Mouse (Mus musculus) adrenal gland, postnatal 4 days (tissue): Measurements from ENCODE around the gene Ptger2. TPM values are rescaled to one million over a fixed set of nuclear protein-coding genes. Genes with fewer than 3 reads are reported as not detected.
"Not testable (repeated sequence)": the region's sequence is repeated elsewhere in the genome, so short reads cannot be mapped to it uniquely, and the experiment has no call there.

Experiments used
- DNase-seq, 2 experiments: peaks; one replicate each; pipeline ENCODE4 v3.0.0; 2021 to 2022; ENCODE audit warnings: low spot score in 2 of 2, mixed read lengths in 2 of 2
- long read RNA-seq, 2 experiments: library from polyadenylated mRNA; stranded (forward); transcript quantifications; one replicate each; pipeline ENCODE4 v2.0.0; 2021
- total RNA-seq, 2 experiments: library from RNA; stranded (reverse); gene quantifications; 2 replicates each; pipeline ENCODE4 v1.2.3; 2021

Ptger2 gene
- total RNA-seq: 1 to 10 TPM in 1 of 2 experiments, under 1 TPM in 1; 0.78 to 1.0 TPM
- long read RNA-seq, experiment 1, partial matches to known transcripts: 0 of 1 reads
- long read RNA-seq, experiment 1, other reads (novel, unspliced or antisense): 0 of 1 reads
- long read RNA-seq, experiment 2, partial matches to known transcripts: 0 of 5 reads
- long read RNA-seq, experiment 2, other reads (novel, unspliced or antisense): 1 of 5 reads

GRCm38 (mm10) chr14:44987674-44988355 lies at the start of gene Ptger2:
TSS of gene Ptger2 (plus strand) at chr14:44988195.
- not testable (repeated sequence) for DNase-seq

GRCm38 (mm10) chr14:44960746-44961145 lies 27.2 kb upstream of the Ptger2 start:
- no peak for DNase-seq

- DNase-seq: peak in 1 of 2 experiments; percentile 15
These were observed 10.7 kb upstream of the Ptger2 start for GRCm38 (mm10) chr14:44977278-44977677.

GRCm38 (mm10) chr14:44979887-44980286 lies 8.1 kb upstream of the Ptger2 start:
- no peak for DNase-seq

GRCm38 (mm10) chr14:44981490-44981889 lies 6.5 kb upstream of the Ptger2 start:
- no peak for DNase-seq

- no peak for DNase-seq
These were observed 3.9 kb upstream of the Ptger2 start for GRCm38 (mm10) chr14:44984106-44984505.

- no peak for DNase-seq
These were observed 1.7 kb upstream of the Ptger2 start for GRCm38 (mm10) chr14:44986248-44986647.

GRCm38 (mm10) chr14:44988456-44989016 lies 541 bp downstream of the Ptger2 start:
- DNase-seq: no peak

GRCm38 (mm10) chr14:44989017-44989721 lies 1.2 kb downstream of the Ptger2 start:
- no peak for DNase-seq

GRCm38 (mm10) chr14:44989751-44990150 lies 1.8 kb downstream of the Ptger2 start:
- no peak for DNase-seq

GRCm38 (mm10) chr14:44994337-44994736 lies 6.3 kb downstream of the Ptger2 start:
- no peak for DNase-seq

- DNase-seq: no peak
These were observed 12.2 kb downstream of the Ptger2 start for GRCm38 (mm10) chr14:45000086-45000769.

GRCm38 (mm10) chr14:45005698-45006283 lies 17.8 kb downstream of the Ptger2 start:
- DNase-seq: no peak

GRCm38 (mm10) chr14:45009242-45009641 lies 21.2 kb downstream of the Ptger2 start:
- DNase-seq: no peak

- DNase-seq: no peak
These were observed 23.3 kb downstream of the Ptger2 start for GRCm38 (mm10) chr14:45011260-45011659.

- DNase-seq: no peak
These were observed 23.7 kb downstream of the Ptger2 start for GRCm38 (mm10) chr14:45011671-45012070.

GRCm38 (mm10) chr14:45021551-45021950 lies 33.6 kb downstream of the Ptger2 start:
- DNase-seq: no peak

- DNase-seq: no peak
These were observed 46.3 kb downstream of the Ptger2 start for GRCm38 (mm10) chr14:45034293-45034692.

- DNase-seq: no peak
These were observed 48.6 kb downstream of the Ptger2 start for GRCm38 (mm10) chr14:45036579-45036978.

- DNase-seq: no peak
These were observed 50.1 kb downstream of the Ptger2 start for GRCm38 (mm10) chr14:45038052-45038451.
